Mouse (Mus musculus): ENCODE data around the gene Hist1h2bf. TPM values are rescaled to one million over a fixed set of nuclear protein-coding genes. Genes with fewer than 3 reads are reported as not detected.

The Hist1h2bf gene
- total RNA-seq, 2 experiments from 2014 or later = 44.2 to 62.6 TPM

GRCm38 (mm10) chr13:23530901-23531875 lies 42.8 kb downstream of the Hist1h2bf start, which contains the start of gene Hist1h4h:
Gene Hist1h4h (plus strand): TSS chr13:23531050.
- peak; percentile 95 to 96 for DNase-seq (ENCODE audit: low spot score in 2 of 2)

GRCm38 (mm10) chr13:23530181-23530900 lies 43.7 kb downstream of the Hist1h2bf start:
- DNase-seq (ENCODE audit: low spot score in 2 of 2) = peak; percentile 71 to 76

- no peak for DNase-seq (ENCODE audit: low spot score in 2 of 2)
Observed at GRCm38 (mm10) chr13:23529480-23530165, 44.4 kb downstream of the Hist1h2bf start.

- DNase-seq (ENCODE audit: low spot score in 2 of 2) = no peak
Observed at GRCm38 (mm10) chr13:23529005-23529404, 45.0 kb downstream of the Hist1h2bf start.

- DNase-seq (ENCODE audit: low spot score in 2 of 2) = peak; percentile 96
Observed at GRCm38 (mm10) chr13:23526312-23526711, 47.7 kb downstream of the Hist1h2bf start.

GRCm38 (mm10) chr13:23525901-23526300 lies 48.1 kb downstream of the Hist1h2bf start:
- DNase-seq (ENCODE audit: low spot score in 2 of 2) = no peak

- DNase-seq (ENCODE audit: low spot score in 2 of 2) = peak; percentile 86 to 87
Observed at GRCm38 (mm10) chr13:23524654-23525053, 49.3 kb downstream of the Hist1h2bf start.

- DNase-seq (ENCODE audit: low spot score in 2 of 2) = no peak
Observed at GRCm38 (mm10) chr13:23523976-23524375, 50.0 kb downstream of the Hist1h2bf start.

Small RNA genes within 50 kb of the gene (microRNA-seq; reads per million reads assigned to microRNA genes)
- gene Gm44297 (0 reads per million in 2 experiments), gene Gm44359 (0 reads per million in 2 experiments), gene Gm44394 (0 reads per million in 2 experiments)

Other genes starting within 250 kb of the Hist1h2bf start
- gene Zfp322a, start 205.0 kb downstream of the Hist1h2bf start, total RNA-seq (2021) = 10 to 100 TPM; 37.0 to 40.8 TPM
- gene Abt1, start 150.3 kb downstream of the Hist1h2bf start, total RNA-seq (2021) = 1 to 10 TPM; 7.0 to 7.5 TPM
- gene Btn1a1, start 108.3 kb downstream of the Hist1h2bf start, total RNA-seq (2021) = not detected
- under 1 TPM; 0.53 to 0.58 TPM for gene Btn2a2, start 85.3 kb downstream of the Hist1h2bf start, total RNA-seq (2021)
- 100 to 1,000 TPM; 280 to 315 TPM for gene Hist1h4h, start 43.1 kb downstream of the Hist1h2bf start, total RNA-seq (2021)
- gene Hist1h2af, start 40.3 kb downstream of the Hist1h2bf start, total RNA-seq (2021) = 10 to 100 TPM; 45.7 to 51.3 TPM
- gene Hist1h3g, start 38.8 kb downstream of the Hist1h2bf start, total RNA-seq (2021) = 10 to 100 TPM; 19.1 to 19.9 TPM
- 1 to 10 TPM; 5.1 TPM for gene Hist1h2bh, start 30.8 kb downstream of the Hist1h2bf start, total RNA-seq (2021)
- gene Hist1h3f, start 30.1 kb downstream of the Hist1h2bf start, total RNA-seq (2021) = 10 to 100 TPM; 28.3 to 32.7 TPM
- 100 to 1,000 TPM; 140 to 182 TPM for gene Hist1h4f, start 22.5 kb downstream of the Hist1h2bf start, total RNA-seq (2021)
- 1 to 10 TPM; 6.4 to 6.6 TPM for gene Hist1h1d, start 20.9 kb downstream of the Hist1h2bf start, total RNA-seq (2021)
- gene Hist1h3e, start 11.8 kb downstream of the Hist1h2bf start, total RNA-seq (2021) = 10 to 100 TPM; 77.0 to 85.3 TPM
- 10 to 100 TPM; 13.0 to 14.0 TPM for gene Hist1h2ae, start 3.0 kb downstream of the Hist1h2bf start, total RNA-seq (2021)
- gene Hist1h2bg, start 2.8 kb downstream of the Hist1h2bf start, total RNA-seq (2021) = 100 to 1,000 TPM; 105 to 126 TPM
- 1 to 10 TPM; 5.3 to 5.6 TPM for gene Hist1h2ad, start 185 bp upstream of the Hist1h2bf start, total RNA-seq (2021)
- 10 to 100 TPM; 13.0 to 15.0 TPM for gene Hist1h3d, start 1.6 kb upstream of the Hist1h2bf start, total RNA-seq (2021)
- 100 to 1,000 TPM; 147 to 163 TPM for gene Hist1h4d, start 7.4 kb upstream of the Hist1h2bf start, total RNA-seq (2021)
- gene Hist1h2be, start 46.9 kb upstream of the Hist1h2bf start, total RNA-seq (2021) = 1 to 10 TPM; 6.7 to 8.4 TPM
- 10 to 100 TPM; 69.3 to 81.5 TPM for gene Hist1h1e, start 48.4 kb upstream of the Hist1h2bf start, total RNA-seq (2021)
- 1 to 10 TPM; 2.6 to 3.3 TPM for gene Hist1h2ac, start 109.8 kb upstream of the Hist1h2bf start, total RNA-seq (2021)
- gene Hist1h2bc, start 110.0 kb upstream of the Hist1h2bf start, total RNA-seq (2021) = 10 to 100 TPM; 27.9 to 28.0 TPM
- gene Hist1h1t, start 121.6 kb upstream of the Hist1h2bf start, total RNA-seq (2021) = not detected
- 100 to 1,000 TPM; 102 to 111 TPM for gene Hist1h4c, start 124.3 kb upstream of the Hist1h2bf start, total RNA-seq (2021)
- gene Hfe, start 136.7 kb upstream of the Hist1h2bf start, total RNA-seq (2021) = 1 to 10 TPM; 3.4 to 5.9 TPM
- 100 to 1,000 TPM in 1 of 2 experiments, 10 to 100 TPM in 1; 87.1 to 106 TPM for gene Hist1h1c, start 164.6 kb upstream of the Hist1h2bf start, total RNA-seq (2021)
- gene Hist1h3c, start 171.4 kb upstream of the Hist1h2bf start, total RNA-seq (2021) = 10 to 100 TPM; 23.5 to 26.8 TPM
- gene Hist1h2bb, start 172.5 kb upstream of the Hist1h2bf start, total RNA-seq (2021) = 10 to 100 TPM; 38.1 to 45.9 TPM
- 10 to 100 TPM; 65.7 to 68.4 TPM for gene Hist1h2ab, start 176.9 kb upstream of the Hist1h2bf start, total RNA-seq (2021)
- gene Hist1h3b, start 178.1 kb upstream of the Hist1h2bf start, total RNA-seq (2021) = 10 to 100 TPM; 67.7 to 73.1 TPM
- gene Hist1h4b, start 182.8 kb upstream of the Hist1h2bf start, total RNA-seq (2021) = 10 to 100 TPM; 80.9 to 84.6 TPM
- 10 to 100 TPM; 71.9 to 72.7 TPM for gene Hist1h4a, start 187.0 kb upstream of the Hist1h2bf start, total RNA-seq (2021)
- gene Hist1h3a, start 188.2 kb upstream of the Hist1h2bf start, total RNA-seq (2021) = 10 to 100 TPM; 68.7 to 70.1 TPM
- gene Hist1h1a, start 189.5 kb upstream of the Hist1h2bf start, total RNA-seq (2021) = 10 to 100 TPM; 47.3 to 51.5 TPM
- gene Trim38, start 195.7 kb upstream of the Hist1h2bf start, total RNA-seq (2021) = not detected
- gene Slc17a2, start 232.8 kb upstream of the Hist1h2bf start, total RNA-seq (2021) = not detected